Mouse (Mus musculus) megakaryocyte-erythroid progenitor cell, adult 5-6 weeks (primary cell): ENCODE measurements around the gene Slc9a7. TPM values are rescaled to one million over a fixed set of nuclear protein-coding genes. Genes with fewer than 3 reads are reported as not detected.

Experiments
- ATAC-seq: replicated peaks from 2 replicates; pipeline ENCODE4 v1.8.0; 2016; ENCODE audit warnings: mild to moderate bottlenecking, inconsistent platforms; ENCODE audit not compliant: severe bottlenecking, poor library complexity, low FRiP score, low TSS enrichment
- total RNA-seq, 2 experiments: library from RNA; stranded (forward) in 1 of 2; stranded (reverse) in 1 of 2; fragments of 200-1000, 215-1000 nt in 1 of 2; fragments of >200 nt in 1 of 2; fragmentation: Nextera tagmentation in 1 of 2; gene quantifications; 2 replicates each; pipeline ENCODE4 v1.2.3; 2014 to 2017

Slc9a7 gene
- total RNA-seq, 2 experiments from 2014 or later, result 0.50 to 2.3 TPM

DNA sequence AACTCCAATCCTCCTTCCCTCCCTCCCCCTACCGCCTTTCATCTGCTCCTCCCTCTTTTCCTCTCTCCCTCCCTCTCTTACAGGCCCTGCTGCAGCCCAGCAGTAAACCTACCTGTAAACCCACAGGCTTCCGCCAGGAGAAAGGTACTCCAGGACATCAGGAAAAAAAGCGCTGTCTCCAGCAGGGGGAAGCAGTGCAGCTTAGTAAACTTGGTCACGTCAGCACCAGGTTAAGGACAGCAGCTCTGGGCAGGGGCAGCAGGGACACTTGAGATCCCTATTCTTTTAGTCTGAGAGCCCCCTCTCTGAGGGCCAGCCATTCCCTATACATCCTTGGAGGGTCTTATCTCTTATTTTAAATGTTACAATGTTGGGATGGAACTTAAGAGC lies 129.3 kb downstream of the Slc9a7 start:
- peak; percentile 65; the same call in 1 of the 2 replicates for ATAC-seq

GRCm38 (mm10) chrX:20161687-20162321 lies 129.8 kb downstream of the Slc9a7 start:
- no peak for ATAC-seq

DNA sequence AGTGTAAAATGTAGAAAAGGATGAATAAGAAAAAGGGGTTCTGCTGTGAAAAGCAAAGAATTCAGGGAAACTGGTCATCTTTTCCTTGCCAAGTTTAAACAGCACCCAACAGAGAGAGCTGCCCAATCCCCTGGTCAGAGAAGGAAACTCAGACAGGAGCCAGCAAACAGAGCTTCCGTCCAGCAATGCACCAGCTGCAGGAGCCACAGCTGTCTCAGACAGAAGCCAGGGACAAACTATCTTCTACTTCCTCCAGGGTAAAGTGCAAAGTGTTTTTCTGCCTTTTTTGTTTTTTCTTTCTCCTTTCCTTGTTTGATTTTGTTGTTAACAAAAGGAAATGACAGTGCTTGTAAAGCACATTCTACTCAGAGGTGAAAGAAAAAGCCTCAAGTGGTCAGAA lies 131.3 kb downstream of the Slc9a7 start:
- no peak for ATAC-seq

- ATAC-seq, result no peak
Measured at GRCm38 (mm10) chrX:20157519-20157918, 134.1 kb downstream of the Slc9a7 start.

GRCm38 (mm10) chrX:20129466-20129865 lies 162.1 kb downstream of the Slc9a7 start:
- ATAC-seq, result no peak

DNA sequence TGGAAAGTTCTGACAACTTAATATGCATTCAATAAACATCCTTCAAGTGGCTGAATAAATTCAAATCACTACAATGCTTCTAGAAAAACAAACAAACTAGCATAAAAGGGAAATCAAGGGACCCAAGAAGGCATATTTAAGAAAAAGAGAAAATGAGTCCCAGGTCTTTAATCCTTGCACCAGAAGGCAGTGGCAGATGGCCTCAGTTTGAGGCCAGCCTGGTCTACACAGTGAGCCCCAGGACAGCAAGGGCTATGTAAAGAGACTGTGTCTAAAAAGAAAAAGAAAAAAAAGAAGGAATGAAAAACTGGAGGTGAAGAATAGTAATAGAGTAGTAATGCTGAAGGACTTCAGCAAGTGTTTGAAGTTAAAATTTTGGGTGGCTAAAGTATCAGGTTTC lies 162.7 kb downstream of the Slc9a7 start:
- no peak for ATAC-seq

GRCm38 (mm10) chrX:20125481-20125880 lies 166.1 kb downstream of the Slc9a7 start:
- ATAC-seq, result no peak

DNA sequence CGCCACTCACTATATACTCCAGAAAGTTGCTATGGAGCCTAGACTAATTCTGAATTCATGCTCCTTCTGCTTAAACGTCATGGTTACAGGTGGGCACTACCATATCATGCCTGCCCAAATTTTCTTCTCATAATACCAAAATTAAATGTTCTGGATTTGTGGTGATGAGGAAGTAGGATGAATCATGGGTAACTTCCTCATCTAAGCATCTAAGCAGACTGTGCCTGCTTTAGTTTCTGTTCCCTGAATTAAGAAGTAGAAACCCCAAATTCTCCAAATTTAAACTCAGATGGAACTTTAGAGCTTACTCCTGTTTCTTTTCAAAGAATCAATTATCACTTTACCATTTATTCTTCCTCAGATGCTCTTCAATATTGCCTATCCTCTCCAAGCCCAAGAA lies 173.9 kb downstream of the Slc9a7 start:
- no peak for ATAC-seq

- no peak for ATAC-seq
Measured at GRCm38 (mm10) chrX:20070196-20070595, 221.4 kb downstream of the Slc9a7 start.

- no peak for ATAC-seq
Measured at GRCm38 (mm10) chrX:20066636-20067035, 225.0 kb downstream of the Slc9a7 start.

DNA sequence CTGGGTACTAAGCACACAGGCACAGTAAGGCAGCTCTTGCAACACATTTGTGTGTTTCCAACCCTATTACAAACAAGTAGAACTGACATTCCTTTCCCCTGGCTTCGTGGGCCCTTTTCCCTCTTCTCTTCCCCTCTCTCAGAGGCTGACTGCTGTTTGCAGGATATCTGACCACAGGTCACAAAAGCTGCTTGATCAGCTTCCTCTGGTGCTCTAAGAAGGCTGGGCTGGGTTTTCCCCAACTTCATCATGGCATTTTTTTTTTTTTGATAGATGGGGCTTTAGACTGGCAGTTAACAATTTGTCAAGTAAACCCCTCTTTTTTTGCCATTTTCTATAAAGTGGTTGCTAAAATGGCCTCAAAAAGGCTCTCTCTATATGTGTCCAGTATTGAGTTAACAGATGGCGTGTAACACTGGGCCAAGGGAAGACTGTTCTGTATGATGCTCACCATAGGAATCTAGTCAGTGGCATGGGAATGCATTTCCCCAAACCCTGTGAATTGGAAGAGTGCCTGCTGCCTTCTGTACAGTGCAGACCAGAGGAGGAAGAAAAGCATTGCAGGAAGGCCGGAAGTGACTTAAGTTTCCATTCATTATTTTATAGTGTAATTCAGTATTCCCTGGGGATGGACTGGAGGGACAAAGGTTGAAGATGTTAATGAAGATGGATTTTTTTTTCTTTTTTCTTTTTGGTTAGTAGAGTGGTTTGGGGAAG lies 229.7 kb downstream of the Slc9a7 start:
- ATAC-seq, result no peak

DNA sequence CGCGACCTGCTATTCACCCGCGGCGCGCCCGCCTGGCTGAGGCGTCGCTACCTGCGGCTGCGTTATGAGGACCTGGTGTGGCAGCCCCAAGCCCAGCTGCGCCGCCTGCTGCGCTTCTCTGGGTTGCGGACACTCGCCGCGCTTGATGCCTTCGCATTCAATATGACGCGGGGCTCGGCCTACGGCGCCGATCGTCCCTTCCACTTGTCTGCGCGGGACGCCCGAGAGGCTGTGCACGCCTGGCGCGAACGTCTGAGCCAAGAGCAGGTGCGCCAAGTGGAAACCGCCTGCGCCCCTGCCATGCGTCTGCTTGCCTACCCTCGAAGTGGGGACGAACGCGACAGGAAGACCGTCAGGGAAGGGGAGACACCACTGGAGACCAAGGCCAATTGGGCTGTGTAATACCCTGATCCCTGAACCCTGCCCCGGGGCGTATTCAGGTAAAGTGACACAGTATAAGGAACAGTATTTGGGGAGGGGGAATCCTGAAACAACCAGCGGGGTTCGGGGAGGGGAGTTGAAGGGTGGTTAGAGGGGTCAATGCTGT lies 230.8 kb downstream of the Slc9a7 start:
- ATAC-seq, result no peak

DNA sequence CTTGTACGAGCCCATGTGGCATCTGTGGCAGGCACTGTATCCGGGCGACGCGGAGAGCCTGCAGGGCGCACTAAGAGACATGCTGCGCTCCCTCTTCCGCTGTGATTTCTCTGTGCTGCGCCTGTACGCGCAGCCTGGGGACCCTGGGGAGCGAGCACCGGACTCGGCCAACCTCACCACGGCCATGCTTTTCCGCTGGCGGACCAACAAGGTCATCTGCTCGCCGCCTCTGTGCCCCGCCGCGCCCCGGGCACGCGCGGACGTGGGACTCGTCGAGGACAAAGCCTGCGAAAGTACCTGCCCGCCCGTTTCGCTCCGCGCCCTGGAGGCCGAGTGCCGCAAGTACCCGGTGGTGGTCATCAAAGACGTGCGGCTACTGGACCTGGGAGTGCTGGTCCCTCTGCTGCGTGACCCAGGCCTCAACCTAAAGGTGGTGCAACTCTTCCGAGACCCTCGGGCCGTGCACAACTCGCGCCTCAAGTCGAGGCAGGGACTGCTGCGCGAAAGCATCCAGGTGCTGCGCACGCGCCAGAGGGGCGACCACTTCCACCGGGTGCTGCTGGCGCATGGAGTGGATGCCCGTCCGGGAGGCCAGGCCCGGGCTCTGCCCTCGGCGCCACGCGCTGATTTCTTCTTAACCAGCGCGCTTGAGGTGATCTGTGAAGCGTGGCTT lies 231.4 kb downstream of the Slc9a7 start:
- ATAC-seq, result no peak

DNA sequence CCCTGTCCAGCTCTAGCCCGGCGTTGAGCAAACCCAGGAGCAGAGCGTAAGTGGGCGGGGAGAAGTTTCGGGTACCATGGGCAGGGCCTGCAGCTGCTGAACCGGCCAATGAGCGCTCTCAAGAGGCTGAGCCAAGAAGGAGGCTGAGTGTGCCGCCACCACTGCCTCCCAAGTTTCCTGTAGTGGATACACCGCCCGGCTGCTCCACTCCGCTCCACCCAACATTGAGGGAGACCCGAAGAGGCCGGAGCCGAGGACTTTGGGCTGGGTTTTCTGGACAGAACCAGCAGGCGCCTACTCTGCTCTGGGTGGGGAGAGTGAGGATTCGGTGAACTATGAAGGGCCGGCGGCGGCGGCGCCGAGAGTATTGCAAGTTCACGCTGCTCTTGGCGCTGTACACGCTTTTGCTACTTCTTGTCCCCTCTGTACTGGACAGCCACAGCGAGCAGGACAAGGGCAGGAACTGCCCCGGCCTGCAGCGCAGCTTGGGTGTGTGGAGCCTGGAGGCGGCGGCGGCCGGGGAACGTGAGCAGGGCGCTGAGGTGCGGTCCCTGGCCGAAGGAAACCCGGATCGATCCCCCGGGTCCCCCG lies 232.1 kb downstream of the Slc9a7 start, which contains the start of gene Chst7:
Gene Chst7, plus strand, starts transcription at position 180 of the 591 bp plus-strand sequence.
- peak; percentile 67 for ATAC-seq

Other genes starting within 250 kb of the Slc9a7 start
- gene Chst7, start 232.2 kb downstream of the Slc9a7 start, total RNA-seq (2014; fragmentation: Nextera tagmentation), result not detected in 2 replicates
- not detected in 2 replicates for gene Chst7, start 232.2 kb downstream of the Slc9a7 start, total RNA-seq (2017)
- gene Rp2, start 72.7 kb upstream of the Slc9a7 start, total RNA-seq (2014; fragmentation: Nextera tagmentation), result 16.1 and 18.7 TPM in 2 replicates
- gene Rp2, start 72.7 kb upstream of the Slc9a7 start, total RNA-seq (2017), result 21.7 and 26.5 TPM in 2 replicates
- gene Jade3, start 133.9 kb upstream of the Slc9a7 start, total RNA-seq (2014; fragmentation: Nextera tagmentation), result 10.7 and 13.9 TPM in 2 replicates
- 19.5 and 20.2 TPM in 2 replicates for gene Jade3, start 133.9 kb upstream of the Slc9a7 start, total RNA-seq (2017)